Mouse (Mus musculus) heart, postnatal 0 days (tissue): ENCODE measurements at regions not wholly inside any gene's neighbourhood (a gene's known extent, or its start where the extent isn't known, plus 50 kb on each side); places are given as distances from the start of the nearest gene placed in this dataset.

ENCODE experiments used
- CTCF ChIP-seq: IDR thresholded peaks from 2 replicates; pipeline ENCODE4 v1.5.1; 2016; ENCODE audit warnings: antibody characterized with exemption, control low read depth, low read depth
- EP300 ChIP-seq: IDR thresholded peaks from 2 replicates; pipeline ENCODE4 v1.6.1; 2016; ENCODE audit warnings: antibody characterized with exemption, low read depth

- TF ChIP-seq CTCF: no peak
- no peak for TF ChIP-seq EP300
Measured at GRCm38 (mm10) chr2:48476777-48477176, 337.1 kb upstream of the Acvr2a start.
